Mouse (Mus musculus) stomach, postnatal 0 days (tissue): Measurements from ENCODE around the gene Agtrap.

Experiments used
- CTCF ChIP-seq: IDR thresholded peaks from 2 replicates; pipeline ENCODE4 v1.5.1; 2016; ENCODE audit warnings: antibody characterized with exemption, low read depth, mild to moderate bottlenecking, moderate library complexity
- EP300 ChIP-seq: optimal IDR thresholded peaks from 2 replicates; pipeline ENCODE3; 2016; ENCODE audit warnings: antibody characterized with exemption

DNA sequence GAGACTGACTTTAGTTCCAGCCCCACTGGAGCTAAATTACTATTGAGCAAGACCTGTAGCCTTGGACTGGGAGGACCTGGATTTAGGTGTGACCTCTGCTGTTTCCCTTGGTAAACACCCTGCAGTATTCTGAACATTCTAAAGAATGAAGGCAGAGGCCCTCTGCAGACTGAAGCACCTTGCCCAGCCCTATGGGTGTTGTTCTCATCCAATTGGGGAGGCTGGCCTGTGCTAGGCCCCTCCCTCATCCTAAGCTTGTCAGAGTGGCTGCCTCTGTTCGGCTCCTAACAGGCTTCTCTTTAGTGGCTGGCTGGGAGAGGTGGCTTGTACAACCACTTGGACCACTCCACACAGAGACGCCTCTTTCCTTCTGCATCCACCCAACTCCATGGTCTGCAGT, 34.9 kb downstream of the Agtrap start:
- TF ChIP-seq EP300, result no peak
- TF ChIP-seq CTCF, result no peak
